22 mouse cellular contexts compared by ENCODE assay signal in the genomic region with DNA sequence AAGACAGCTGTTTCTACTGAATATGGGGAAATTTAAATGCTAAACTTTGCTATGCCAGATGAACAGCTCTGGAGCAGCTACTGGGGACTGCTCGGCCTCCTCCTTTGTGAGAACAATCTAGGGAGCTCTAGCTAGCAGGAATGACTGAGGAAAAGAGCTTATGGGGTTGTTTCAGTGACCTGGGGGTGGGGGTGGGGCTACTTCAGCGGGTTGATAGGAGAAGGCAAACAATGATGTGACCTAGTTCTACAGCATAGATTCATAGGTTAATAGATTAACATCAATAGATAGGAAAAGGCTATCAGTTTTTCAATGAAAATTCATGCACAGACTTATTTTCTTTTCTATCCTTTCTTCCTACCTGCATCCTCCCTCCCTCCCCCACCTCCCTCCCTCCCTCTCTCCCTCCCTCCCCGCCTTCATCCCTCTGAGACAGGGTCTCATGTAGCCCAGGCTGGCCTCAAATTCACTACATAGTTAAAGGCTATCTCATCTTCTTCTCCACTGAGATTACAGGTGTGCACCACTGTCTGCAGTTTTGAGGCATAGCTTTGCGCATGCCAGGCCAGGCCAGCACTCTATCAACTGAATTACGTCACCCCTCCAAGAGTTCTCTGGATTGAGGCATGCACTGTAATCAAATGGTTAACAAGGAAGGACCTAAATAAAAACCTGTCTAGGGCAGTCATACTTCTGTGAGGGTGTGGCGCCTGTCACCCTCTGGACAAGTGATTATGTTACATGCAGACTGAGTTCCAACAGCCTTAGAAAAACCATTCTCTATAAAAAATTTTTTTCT.
DNase-seq lines count a peak whose midpoint lies in the region; ATAC-seq and TF ChIP-seq lines count a peak whose summit lies in the region.
"Had no signal": no experiment of that assay in that cellular context is flagged by ENCODE, and none has a peak within 500 bp of the region (broad histone marks: within the 10 kb centered on the region; RNA-seq: fewer than 3 reads in every experiment).

No protein-coding gene starts in this region.

- H3K4me1 ChIP-seq in heart, embryonic 14.5 days (ENCODE audit: control insufficient read depth in 2 of 2, insufficient read depth in 2 of 2, low read length in 2 of 2): peaks cover 13 to 59% of the 10 kb centered on the region in 2 experiments
- peaks cover 11% of the 10 kb centered on the region for H3K4me1 ChIP-seq in lung, embryonic 14.5 days (ENCODE audit: insufficient read depth)
- 0 out of 2 replicates have a peak, but pooled peaks cover 4% of the 10 kb centered on the region for H3K4me1 ChIP-seq in intestine, postnatal 0 days (replicated peaks; ENCODE audit: control insufficient read depth, insufficient read depth, low read length)
- H3K4me1 ChIP-seq in hindbrain, embryonic 13.5 days (replicated peaks): peaks cover 9% of the 10 kb centered on the region
- H3K4me1 ChIP-seq in midbrain, postnatal 0 days (ENCODE audit: insufficient read depth, low read length): no peaks in the 10 kb centered on the region

- 43% methylated on average over 6 of the region's 6 CpGs for WGBS in heart, embryonic 14.5 days
- WGBS in lung, embryonic 14.5 days: 62% methylated on average over 6 of the region's 6 CpGs
- WGBS in intestine, postnatal 0 days: 46% methylated on average over 6 of the region's 6 CpGs
- 92% methylated on average over 6 of the region's 6 CpGs for WGBS in hindbrain, embryonic 13.5 days
- WGBS in midbrain, postnatal 0 days: 76% methylated on average over 6 of the region's 6 CpGs

- H3K36me3 ChIP-seq in heart, embryonic 14.5 days (ENCODE audit: control insufficient read depth, insufficient read depth, low read length): no peaks in the 10 kb centered on the region
- no peaks in the 10 kb centered on the region for H3K36me3 ChIP-seq in lung, embryonic 14.5 days (ENCODE audit: insufficient read depth)
- no peaks in the 10 kb centered on the region for H3K36me3 ChIP-seq in intestine, postnatal 0 days (ENCODE audit: control insufficient read depth, insufficient read depth)
- no peaks in the 10 kb centered on the region for H3K36me3 ChIP-seq in hindbrain, embryonic 13.5 days
- no peaks in the 10 kb centered on the region for H3K36me3 ChIP-seq in midbrain, postnatal 0 days (ENCODE audit: insufficient read depth, low read length)
- H3K36me3 ChIP-seq: embryonic facial prominence, embryonic 15.5 days; limb, embryonic 13.5 days; liver, embryonic 13.5 days; lung, embryonic 15.5 days; neural tube, embryonic 15.5 days had no signal

- 0 out of 2 replicates have a peak, but pooled peaks have one; percentile 33 for ATAC-seq in heart, embryonic 14.5 days (ENCODE audit: insufficient number of reproducible peaks, insufficient read depth, low FRiP score, low read depth)
- peak; percentile 32; the same call in 1 of the 2 replicates for ATAC-seq in lung, embryonic 14.5 days (ENCODE audit: insufficient read depth)
- peak; percentile 97 for ATAC-seq in intestine, postnatal 0 days
- ATAC-seq in hindbrain, embryonic 13.5 days (ENCODE audit: low FRiP score): no peak
- no peak for ATAC-seq in midbrain, postnatal 0 days (ENCODE audit: low FRiP score)
- ATAC-seq: hindbrain, postnatal 0 days had no signal

- no peak overlapping the region for H3K4me2 ChIP-seq in heart, embryonic 14.5 days (ENCODE audit: low read length)
- H3K4me2 ChIP-seq in lung, embryonic 14.5 days: no peak overlapping the region
- H3K4me2 ChIP-seq in intestine, postnatal 0 days (replicated peaks; ENCODE audit: low read depth): no peak overlapping the region
- no peak overlapping the region for H3K4me2 ChIP-seq in hindbrain, embryonic 13.5 days
- no peak overlapping the region for H3K4me2 ChIP-seq in midbrain, postnatal 0 days (ENCODE audit: low read depth, low read length, poor library complexity, severe bottlenecking)
- H3K4me2 ChIP-seq: embryonic facial prominence, embryonic 15.5 days; liver, embryonic 13.5 days; lung, embryonic 15.5 days; neural tube, embryonic 15.5 days had no signal

- no peak for TF ChIP-seq CTCF in lung, embryonic 14.5 days (IDR thresholded peaks at IDR 0.05; ENCODE audit: low read depth)
- TF ChIP-seq CTCF in intestine, postnatal 0 days (IDR thresholded peaks at IDR 0.05; ENCODE audit: low read depth): no peak
- no peak for TF ChIP-seq CTCF in midbrain, postnatal 0 days (IDR thresholded peaks at IDR 0.05)

- no peak for DNase-seq in heart, postnatal 4 days
- DNase-seq in lung, embryonic 14.5 days: no peak
- no peak for DNase-seq in lung, postnatal 4 days
- no peak for DNase-seq in midbrain, postnatal 0 days (ENCODE audit: low spot score)
- DNase-seq: adrenal gland, adult 2 months; cerebellum, adult 2 months; cerebellum, postnatal 36 days; gastrocnemius, postnatal 10 days; layer of hippocampus, postnatal 36 days; liver, embryonic 13.5 days; midbrain, embryonic 14.5 days had no signal

- no peak overlapping the region for H3K9ac ChIP-seq in heart, embryonic 14.5 days (ENCODE audit: low read length)
- no peak overlapping the region for H3K9ac ChIP-seq in lung, embryonic 14.5 days
- H3K9ac ChIP-seq in intestine, postnatal 0 days (ENCODE audit: low read depth, low read length): no peak overlapping the region
- H3K9ac ChIP-seq in hindbrain, embryonic 13.5 days: no peak overlapping the region
- no peak overlapping the region for H3K9ac ChIP-seq in midbrain, postnatal 0 days (replicated peaks; ENCODE audit: low read length, poor library complexity, severe bottlenecking)
- H3K9ac ChIP-seq: embryonic facial prominence, embryonic 15.5 days; limb, embryonic 13.5 days; liver, embryonic 13.5 days; lung, embryonic 15.5 days; neural tube, embryonic 15.5 days had no signal

- H3K27me3 ChIP-seq in heart, embryonic 14.5 days (ENCODE audit: control insufficient read depth, insufficient read depth, low read length): no peaks in the 10 kb centered on the region
- H3K27me3 ChIP-seq in lung, embryonic 14.5 days (ENCODE audit: insufficient read depth, low read length): no peaks in the 10 kb centered on the region
- no peaks in the 10 kb centered on the region for H3K27me3 ChIP-seq in intestine, postnatal 0 days (replicated peaks; ENCODE audit: control insufficient read depth, insufficient read depth, low read length)
- H3K27me3 ChIP-seq in hindbrain, embryonic 13.5 days: no peaks in the 10 kb centered on the region
- no peaks in the 10 kb centered on the region for H3K27me3 ChIP-seq in midbrain, postnatal 0 days (ENCODE audit: insufficient read depth, low read length)
- H3K27me3 ChIP-seq: embryonic facial prominence, embryonic 15.5 days; limb, embryonic 13.5 days; liver, embryonic 13.5 days; lung, embryonic 15.5 days; megakaryocyte, embryonic 14.5 days; neural tube, embryonic 15.5 days had no signal

- H3K4me3 ChIP-seq in heart, embryonic 14.5 days (ENCODE audit: control insufficient read depth in 1 of 2, insufficient read depth in 1 of 2, low read depth in 1 of 2, low read length in 2 of 2): no peak overlapping the region
- H3K4me3 ChIP-seq in lung, embryonic 14.5 days (ENCODE audit: low read depth, low read length): no peak overlapping the region
- no peak overlapping the region for H3K4me3 ChIP-seq in intestine, postnatal 0 days (ENCODE audit: low read depth, low read length)
- no peak overlapping the region for H3K4me3 ChIP-seq in hindbrain, embryonic 13.5 days
- no peak overlapping the region for H3K4me3 ChIP-seq in midbrain, postnatal 0 days (ENCODE audit: low read depth, low read length)
- H3K4me3 ChIP-seq: embryonic facial prominence, embryonic 15.5 days; forebrain, embryonic 10.5 days; limb, embryonic 13.5 days; liver, embryonic 13.5 days; lung, embryonic 15.5 days; megakaryocyte, embryonic 14.5 days; neural tube, embryonic 15.5 days had no signal

- 0 out of 4 replicates have a peak overlapping the region, but pooled peaks of 1 of the 2 experiments have one; percentile 11 for H3K27ac ChIP-seq in heart, embryonic 14.5 days (replicated peaks in 1 of 2; ENCODE audit: control insufficient read depth in 1 of 2, insufficient read depth in 1 of 2, low read depth in 2 of 2, low read length in 2 of 2)
- no peak overlapping the region for H3K27ac ChIP-seq in lung, embryonic 14.5 days (ENCODE audit: low read depth)
- H3K27ac ChIP-seq in intestine, postnatal 0 days (ENCODE audit: low read depth, low read length): no peak overlapping the region
- no peak overlapping the region for H3K27ac ChIP-seq in hindbrain, embryonic 13.5 days
- no peak overlapping the region for H3K27ac ChIP-seq in midbrain, postnatal 0 days (ENCODE audit: low read depth, low read length)
- H3K27ac ChIP-seq: embryonic facial prominence, embryonic 15.5 days; forebrain, embryonic 10.5 days; hindbrain, postnatal 0 days; kidney, postnatal 0 days; limb, embryonic 13.5 days; liver, embryonic 13.5 days; neural tube, embryonic 15.5 days had no signal

- H3K9me3 ChIP-seq in heart, embryonic 14.5 days (ENCODE audit: control insufficient read depth, low read length): no peaks in the 10 kb centered on the region
- no peaks in the 10 kb centered on the region for H3K9me3 ChIP-seq in lung, embryonic 14.5 days (ENCODE audit: low read depth, low read length)
- no peaks in the 10 kb centered on the region for H3K9me3 ChIP-seq in intestine, postnatal 0 days (ENCODE audit: control insufficient read depth)
- H3K9me3 ChIP-seq in hindbrain, embryonic 13.5 days: no peaks in the 10 kb centered on the region
- H3K9me3 ChIP-seq in midbrain, postnatal 0 days (ENCODE audit: low read length): no peaks in the 10 kb centered on the region
- H3K9me3 ChIP-seq: embryonic facial prominence, embryonic 15.5 days; liver, embryonic 13.5 days; lung, embryonic 15.5 days; megakaryocyte, embryonic 14.5 days; neural tube, embryonic 15.5 days had no signal

Comparison
In these comparisons a context has a peak if more than half of its experiments do, and no peak if none do; other contexts are left out.
1. ATAC-seq: peak in heart, embryonic 14.5 days (single experiment), lung, embryonic 14.5 days (single experiment) and intestine, postnatal 0 days (single experiment); none in hindbrain, embryonic 13.5 days (single experiment) and midbrain, postnatal 0 days (single experiment).